Mouse (Mus musculus) R1 (cell line): ENCODE measurements around the gene Tmem43.

Experiments
- DNase-seq: peaks from one replicate; pipeline ENCODE4 v3.0.0-alpha.2; 2018; ENCODE audit warnings: low read depth, low spot score

Gene Tmem43

GRCm38 (mm10) chr6:91533359-91533758, 59.9 kb downstream of the Tmem43 start:
- DNase-seq, result peak; percentile 42

- DNase-seq, result no peak
Measured at GRCm38 (mm10) chr6:91533771-91534170, 60.3 kb downstream of the Tmem43 start.

GRCm38 (mm10) chr6:91534268-91534667, 60.8 kb downstream of the Tmem43 start:
- no peak for DNase-seq

GRCm38 (mm10) chr6:91535231-91535630, 61.7 kb downstream of the Tmem43 start:
- no peak for DNase-seq

GRCm38 (mm10) chr6:91536047-91536765, 62.7 kb downstream of the Tmem43 start:
- DNase-seq, result no peak
